Mouse (Mus musculus): ENCODE data around the gene Gm4779. TPM values are rescaled to one million over a fixed set of nuclear protein-coding genes. Genes with fewer than 3 reads are reported as not detected.

Gene Gm4779
- total and polyA plus RNA-seq, 2 experiments, result not detected

DNA sequence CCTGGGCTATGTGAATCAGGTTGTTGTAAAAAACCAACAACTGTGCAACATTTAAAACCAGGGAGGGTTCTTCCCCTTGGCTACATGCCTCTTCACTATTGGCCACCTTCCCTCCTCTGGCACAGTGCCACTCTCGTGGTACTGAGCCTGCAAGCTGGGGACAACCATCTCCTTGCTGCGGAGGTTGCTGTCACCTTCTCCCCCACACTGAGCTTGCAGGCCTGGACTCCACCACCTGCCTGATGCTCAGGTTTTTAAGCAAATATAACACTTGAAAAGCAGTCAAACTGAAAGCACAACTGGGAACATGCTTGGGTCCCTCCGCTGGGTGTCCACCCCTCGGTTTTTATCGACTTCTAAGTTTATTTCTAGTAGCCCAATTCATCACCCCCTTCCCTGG is 39.7 kb downstream of the Gm4779 start:
- no peak overlapping the region for H3K4me3 ChIP-seq (ENCODE audit: insufficient read depth, low read depth, low read length)
- DNase-seq (ENCODE audit: extremely low read depth, low read depth, low spot score), result no peak
- no peaks in the 10 kb centered on the region for H3K36me3 ChIP-seq (ENCODE audit: control insufficient read depth, insufficient read depth, low read length)
- 62% methylated on average over 5 of the region's 5 CpGs for WGBS
- H3K27me3 ChIP-seq (ENCODE audit: control insufficient read depth, insufficient read depth, low read length), result no peaks in the 10 kb centered on the region
- no peaks in the 10 kb centered on the region for H3K4me1 ChIP-seq (ENCODE audit: control insufficient read depth, insufficient read depth, low read length)
- TF ChIP-seq POLR2A (IDR thresholded peaks at IDR 0.05; ENCODE audit: extremely low read depth, insufficient read depth, low read length), result no peak
- TF ChIP-seq CTCF (IDR thresholded peaks at IDR 0.05; ENCODE audit: low read depth, low read length), result no peak
- H3K79me2 ChIP-seq (ENCODE audit: control insufficient read depth, insufficient read depth, low read length), result no peaks in the 10 kb centered on the region
- H3K9ac ChIP-seq (ENCODE audit: low read depth, low read length), result no peak overlapping the region
- H3K27ac ChIP-seq (replicated peaks; ENCODE audit: insufficient read depth, low read depth, low read length), result no peak overlapping the region

DNA sequence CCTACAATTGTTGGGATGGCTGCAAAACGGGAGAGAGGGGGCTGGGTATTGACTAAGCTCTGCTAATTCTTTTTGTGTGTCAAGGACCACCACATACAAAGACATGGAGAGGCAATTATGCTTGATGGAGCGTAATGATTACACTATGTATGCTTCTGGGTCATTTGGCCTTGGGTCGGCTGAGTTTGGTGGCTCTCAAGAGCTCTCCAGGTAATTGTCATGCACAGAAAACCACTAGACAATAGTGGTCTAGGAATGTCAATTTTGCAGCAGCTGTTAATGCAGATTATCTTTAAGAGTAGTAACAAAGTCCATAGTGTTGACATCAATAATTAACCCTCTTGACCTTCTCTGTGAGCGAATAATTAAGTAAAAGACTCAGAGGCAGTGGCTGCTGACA is 44.1 kb downstream of the Gm4779 start:
- 80% methylated on average over 4 of the region's 4 CpGs for WGBS
- DNase-seq (ENCODE audit: extremely low read depth, low read depth, low spot score), result no peak

DNA sequence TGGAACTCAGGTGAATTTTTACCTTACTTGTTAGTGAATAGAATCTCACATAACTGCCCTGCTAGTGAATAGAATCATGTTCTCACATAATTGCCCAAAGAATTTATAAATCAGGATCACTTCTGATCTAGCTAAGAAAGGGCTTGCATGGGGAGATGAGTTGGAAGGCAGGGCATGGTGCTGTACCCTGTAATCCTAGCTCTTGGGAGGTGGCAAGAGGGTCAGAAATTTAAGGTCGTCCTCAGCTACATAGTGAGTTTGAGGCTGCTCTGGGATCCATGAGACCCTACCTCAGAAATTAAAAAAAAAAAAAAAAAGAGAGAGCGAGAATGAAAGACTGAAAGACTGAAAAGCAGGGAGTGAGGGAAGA is 53.2 kb downstream of the Gm4779 start:
- no peaks in the 10 kb centered on the region for H3K4me1 ChIP-seq (ENCODE audit: control insufficient read depth, insufficient read depth, low read length)
- WGBS, result 75% methylated on average over 1 of the region's 2 CpGs

More for the DNA sequence above, 44.1 kb downstream of the Gm4779 start:
- H3K27ac ChIP-seq (replicated peaks; ENCODE audit: insufficient read depth, low read depth, low read length), result no peak overlapping the region
- H3K4me3 ChIP-seq (ENCODE audit: insufficient read depth, low read depth, low read length), result no peak overlapping the region
- no peaks in the 10 kb centered on the region for H3K4me1 ChIP-seq (ENCODE audit: control insufficient read depth, insufficient read depth, low read length)
- no peaks in the 10 kb centered on the region for H3K36me3 ChIP-seq (ENCODE audit: control insufficient read depth, insufficient read depth, low read length)
- TF ChIP-seq CTCF (IDR thresholded peaks at IDR 0.05; ENCODE audit: low read depth, low read length), result no peak
- no peak for TF ChIP-seq POLR2A (IDR thresholded peaks at IDR 0.05; ENCODE audit: extremely low read depth, insufficient read depth, low read length)
- H3K79me2 ChIP-seq (ENCODE audit: control insufficient read depth, insufficient read depth, low read length), result no peaks in the 10 kb centered on the region
- H3K27me3 ChIP-seq (ENCODE audit: control insufficient read depth, insufficient read depth, low read length), result no peaks in the 10 kb centered on the region
- no peak overlapping the region for H3K9ac ChIP-seq (ENCODE audit: low read depth, low read length)

DNA sequence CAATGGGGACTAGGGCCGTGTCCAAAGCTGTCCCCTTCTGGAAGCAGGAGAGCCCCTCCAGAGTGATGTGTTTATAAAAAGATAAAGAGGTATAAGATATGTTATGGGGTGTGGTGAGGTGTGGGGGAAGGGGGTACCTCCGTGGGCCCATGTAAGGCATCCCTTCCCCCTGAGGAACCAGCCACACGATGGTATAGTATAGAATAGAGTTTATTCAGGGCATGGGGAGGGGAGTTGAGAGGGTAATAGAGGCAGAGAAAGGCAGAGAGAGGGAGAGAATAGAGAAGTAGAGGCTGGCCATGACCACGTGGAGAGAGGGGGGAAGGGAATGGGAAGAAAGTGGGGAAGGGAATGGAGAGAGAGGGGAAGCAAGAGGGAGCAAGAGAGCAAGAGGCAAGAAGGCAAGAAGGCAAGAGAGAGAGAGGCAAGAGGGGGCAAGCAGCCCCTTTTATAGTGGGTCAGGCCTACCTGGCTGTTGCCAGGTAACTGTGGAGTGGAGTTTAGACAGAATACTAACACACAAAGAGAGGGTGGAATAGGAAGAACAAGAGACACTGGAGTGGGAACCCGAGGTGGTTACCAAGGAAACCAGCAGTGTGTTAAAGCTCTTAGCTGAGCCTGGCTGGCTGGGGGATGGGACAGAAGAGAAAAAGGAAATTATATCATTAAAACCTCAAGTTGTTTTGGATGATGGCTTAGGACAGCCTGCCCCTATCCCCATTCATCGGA is 53.7 kb downstream of the Gm4779 start:
- H3K4me1 ChIP-seq (ENCODE audit: control insufficient read depth, insufficient read depth, low read length), result no peaks in the 10 kb centered on the region
- 51% methylated on average over 6 of the region's 6 CpGs for WGBS
- H3K27me3 ChIP-seq (ENCODE audit: control insufficient read depth, insufficient read depth, low read length), result no peaks in the 10 kb centered on the region
- TF ChIP-seq POLR2A (IDR thresholded peaks at IDR 0.05; ENCODE audit: extremely low read depth, insufficient read depth, low read length), result no peak
- TF ChIP-seq CTCF (IDR thresholded peaks at IDR 0.05; ENCODE audit: low read depth, low read length), result no peak
- no peaks in the 10 kb centered on the region for H3K36me3 ChIP-seq (ENCODE audit: control insufficient read depth, insufficient read depth, low read length)
- H3K4me3 ChIP-seq (ENCODE audit: insufficient read depth, low read depth, low read length), result no peak overlapping the region
- DNase-seq (ENCODE audit: extremely low read depth, low read depth, low spot score), result no peak
- H3K9ac ChIP-seq (ENCODE audit: low read depth, low read length), result no peak overlapping the region
- H3K27ac ChIP-seq (replicated peaks; ENCODE audit: insufficient read depth, low read depth, low read length), result no peak overlapping the region
- no peaks in the 10 kb centered on the region for H3K79me2 ChIP-seq (ENCODE audit: control insufficient read depth, insufficient read depth, low read length)

More for the DNA sequence above, 53.2 kb downstream of the Gm4779 start:
- Histone ChIP-seq H3K27me3 (ENCODE audit: control insufficient read depth, insufficient read depth, low read length) (no peaks in the 10 kb centered on the region), H3K4me3 (ENCODE audit: insufficient read depth, low read depth, low read length) (no peak overlapping the region), H3K79me2 (ENCODE audit: control insufficient read depth, insufficient read depth, low read length) (no peaks in the 10 kb centered on the region), H3K9ac (ENCODE audit: low read depth, low read length) (no peak overlapping the region), H3K27ac (replicated peaks; ENCODE audit: insufficient read depth, low read depth, low read length) (no peak overlapping the region), H3K36me3 (ENCODE audit: control insufficient read depth, insufficient read depth, low read length) (no peaks in the 10 kb centered on the region)
- TF ChIP-seq CTCF (IDR thresholded peaks at IDR 0.05; ENCODE audit: low read depth, low read length) (no peak), POLR2A (IDR thresholded peaks at IDR 0.05; ENCODE audit: extremely low read depth, insufficient read depth, low read length) (no peak)
- no peak for DNase-seq (ENCODE audit: extremely low read depth, low read depth, low spot score)

Other genes starting within 250 kb of the Gm4779 start
- 61.4 and 69.3 TPM in 2 replicates for gene Ogt, start 154.4 kb downstream of the Gm4779 start, total RNA-seq (2014; rRNA removed)
- 18.9 and 28.3 TPM in 2 replicates for gene Ogt, start 154.4 kb downstream of the Gm4779 start, polyA plus RNA-seq (2012; rRNA removed)
- gene Cxcr3, start 60.2 kb downstream of the Gm4779 start, total RNA-seq (2014; rRNA removed), result 0.46 and 0.60 TPM in 2 replicates
- 1.8 and 2.7 TPM in 2 replicates for gene Cxcr3, start 60.2 kb downstream of the Gm4779 start, polyA plus RNA-seq (2012; rRNA removed)
- not detected in 2 replicates for gene 8030474K03Rik, start 233 bp upstream of the Gm4779 start, total RNA-seq (2014; rRNA removed)
- not detected in 2 replicates for gene 8030474K03Rik, start 233 bp upstream of the Gm4779 start, polyA plus RNA-seq (2012; rRNA removed)
- gene Nhsl2, start 55.0 kb upstream of the Gm4779 start, total RNA-seq (2014; rRNA removed), result 0.46 and 0.54 TPM in 2 replicates
- gene Nhsl2, start 55.0 kb upstream of the Gm4779 start, polyA plus RNA-seq (2012; rRNA removed), result 0.15 and 0.27 TPM in 2 replicates

Measured in liver, adult 2 months (tissue).